Mouse (Mus musculus) midbrain, embryonic 13.5 days (tissue): ENCODE measurements around the gene 1700069L16Rik. TPM values are rescaled to one million over a fixed set of nuclear protein-coding genes. Genes with fewer than 3 reads are reported as not detected.

Experiments used
- ATAC-seq: fragments of 200-750 bp; cut with Nextera tagmentation; 2 replicates; pipeline ENCODE4 v1.8.0; 2017; ENCODE audit warnings: mild to moderate bottlenecking, moderate TSS enrichment, moderate library complexity
- H3K27ac ChIP-seq: fragments of 300-500 bp; sonication (generic); 2 replicates; pipeline ENCODE4 v1.5.1; 2015; ENCODE audit warnings: inconsistent platforms, mild to moderate bottlenecking, moderate library complexity
- H3K27me3 ChIP-seq: fragments of 300-500 bp; sonication (generic); 2 replicates; pipeline ENCODE4 v1.6.1; 2015; ENCODE audit warnings: mild to moderate bottlenecking, inconsistent platforms
- H3K36me3 ChIP-seq: fragments of 300-500 bp; sonication (generic); 2 replicates; pipeline ENCODE4 v1.6.1; 2015; ENCODE audit warnings: mild to moderate bottlenecking, inconsistent platforms
- H3K4me1 ChIP-seq: fragments of 300-500 bp; sonication (generic); replicated peaks from 2 replicates; pipeline ENCODE4 v1.6.1; 2015; ENCODE audit warnings: inconsistent platforms
- H3K4me2 ChIP-seq: fragments of 300-500 bp; sonication (generic); replicated peaks from 2 replicates; pipeline ENCODE4 v1.6.1; 2015; ENCODE audit warnings: moderate library complexity, mild to moderate bottlenecking, inconsistent platforms
- H3K4me3 ChIP-seq: fragments of 300-500 bp; sonication (generic); replicated peaks from 2 replicates; pipeline ENCODE4 v1.5.1; 2015; ENCODE audit warnings: mild to moderate bottlenecking, inconsistent platforms
- H3K9ac ChIP-seq: fragments of 300-500 bp; sonication (generic); replicated peaks from 2 replicates; pipeline ENCODE4 v1.6.1; 2015; ENCODE audit warnings: mild to moderate bottlenecking, inconsistent platforms
- H3K9me3 ChIP-seq: fragments of 300-500 bp; sonication (generic); 2 replicates; pipeline ENCODE4 v1.6.1; 2016; ENCODE audit warnings: mild to moderate bottlenecking, inconsistent platforms
- WGBS: fragments of 180-500 bp; shearing (Covaris S2); methylation state at CpG from one replicate; pipeline ENCODE4 v1.1.7; 2015; 5-methylcytosine and 5-hydroxymethylcytosine counted together
- polyA plus RNA-seq: library from polyadenylated mRNA; unstranded; fragments of >200 nt; fragmentation: Nextera tagmentation; extraction: Ambion mirVana; gene quantifications from 2 replicates; pipeline ENCODE4 v1.2.1, GENCODE M21; 2015

The 1700069L16Rik gene
- polyA plus RNA-seq, 1 experiment from 2014 or later = not detected

- H3K4me2 ChIP-seq = no peak overlapping the region
- H3K27ac ChIP-seq = no peak overlapping the region
- WGBS = 95% methylated on average over 9 of the region's 9 CpGs
- no peak for ATAC-seq
- H3K4me3 ChIP-seq = no peak overlapping the region
- H3K27me3 ChIP-seq = no peaks in the 10 kb centered on the region
- no peaks in the 10 kb centered on the region for H3K9me3 ChIP-seq
- no peak overlapping the region for H3K9ac ChIP-seq
- H3K4me1 ChIP-seq = no peaks in the 10 kb centered on the region
- peaks cover 97% of the 10 kb centered on the region for H3K36me3 ChIP-seq
These were observed 27.1 kb upstream of the 1700069L16Rik start for GRCm38 (mm10) chr5:113751521-113752157.

- ATAC-seq = no peak
These were observed 24.2 kb upstream of the 1700069L16Rik start for GRCm38 (mm10) chr5:113748556-113749331.

GRCm38 (mm10) chr5:113747629-113748028, 23.1 kb upstream of the 1700069L16Rik start:
- Histone ChIP-seq H3K4me2 (no peak overlapping the region), H3K27me3 (no peaks in the 10 kb centered on the region), H3K9ac (no peak overlapping the region), H3K27ac (no peak overlapping the region), H3K9me3 (no peaks in the 10 kb centered on the region), H3K4me1 (no peaks in the 10 kb centered on the region), H3K4me3 (no peak overlapping the region), H3K36me3 (peaks cover 98% of the 10 kb centered on the region)
- ATAC-seq = no peak
- WGBS = 95% methylated on average over 5 of the region's 5 CpGs

More at GRCm38 (mm10) chr5:113748556-113749331, 24.2 kb upstream of the 1700069L16Rik start:
- WGBS = 94% methylated on average over 13 of the region's 13 CpGs
- H3K9me3 ChIP-seq = no peaks in the 10 kb centered on the region
- H3K4me3 ChIP-seq = no peak overlapping the region
- H3K4me1 ChIP-seq = no peaks in the 10 kb centered on the region
- H3K27ac ChIP-seq = no peak overlapping the region
- no peaks in the 10 kb centered on the region for H3K27me3 ChIP-seq
- no peak overlapping the region for H3K9ac ChIP-seq
- H3K4me2 ChIP-seq = no peak overlapping the region
- peaks cover 98% of the 10 kb centered on the region for H3K36me3 ChIP-seq

- Histone ChIP-seq H3K9ac (peak overlapping the region; percentile 23; the same call in 1 of the 2 replicates), H3K4me2 (no peak overlapping the region), H3K4me3 (no peak overlapping the region), H3K9me3 (no peaks in the 10 kb centered on the region), H3K27ac (no peak overlapping the region), H3K36me3 (peaks cover 53% of the 10 kb centered on the region), H3K4me1 (peaks cover 24% of the 10 kb centered on the region), H3K27me3 (no peaks in the 10 kb centered on the region)
- no peak for ATAC-seq
- WGBS = 94% methylated on average over 11 of the region's 11 CpGs
These were observed 13.2 kb upstream of the 1700069L16Rik start for GRCm38 (mm10) chr5:113737607-113738237.

GRCm38 (mm10) chr5:113736522-113737164, 12.1 kb upstream of the 1700069L16Rik start:
- H3K27ac ChIP-seq = peak overlapping the region; percentile 97
- 41% methylated on average over 15 of the region's 15 CpGs for WGBS
- H3K4me1 ChIP-seq = peaks cover 24% of the 10 kb centered on the region
- peak overlapping the region; percentile 68 for H3K9ac ChIP-seq
- H3K9me3 ChIP-seq = no peaks in the 10 kb centered on the region
- ATAC-seq = no peak
- peak overlapping the region; percentile 84 for H3K4me2 ChIP-seq
- peak overlapping the region; percentile 61 for H3K4me3 ChIP-seq
- peaks cover 42% of the 10 kb centered on the region for H3K36me3 ChIP-seq
- no peaks in the 10 kb centered on the region for H3K27me3 ChIP-seq

- peak; percentile 30; the same call in 1 of the 2 replicates for ATAC-seq
- Histone ChIP-seq H3K4me2 (peak overlapping the region; percentile 84), H3K27me3 (no peaks in the 10 kb centered on the region), H3K36me3 (peaks cover 37% of the 10 kb centered on the region), H3K4me3 (peak overlapping the region; percentile 61), H3K27ac (peak overlapping the region; percentile 97), H3K9ac (peak overlapping the region; percentile 68), H3K4me1 (peaks cover 24% of the 10 kb centered on the region), H3K9me3 (no peaks in the 10 kb centered on the region)
- WGBS = 4% methylated on average over 10 of the region's 10 CpGs
These were observed 11.5 kb upstream of the 1700069L16Rik start for GRCm38 (mm10) chr5:113736113-113736502.

- WGBS = under 1% methylated on average over 43 of the region's 71 CpGs
- no peaks in the 10 kb centered on the region for H3K27me3 ChIP-seq
- H3K4me2 ChIP-seq = peak within 1 kb of the TSS; percentile 84
- H3K9ac ChIP-seq = peak within 1 kb of the TSS; percentile 68
- H3K36me3 ChIP-seq = peaks cover 31% of the 10 kb centered on the region
- peak; percentile 97 for ATAC-seq
- no peaks in the 10 kb centered on the region for H3K9me3 ChIP-seq
- H3K4me3 ChIP-seq = peak within 1 kb of the TSS; percentile 61
- peaks cover 29% of the 10 kb centered on the region for H3K4me1 ChIP-seq
- peak within 1 kb of the TSS; percentile 97 for H3K27ac ChIP-seq
These were observed 11.0 kb upstream of the 1700069L16Rik start, which contains the start of gene Ficd for GRCm38 (mm10) chr5:113735345-113736112. Ficd (plus strand) TSS chr5:113735803.

- Histone ChIP-seq H3K4me3 (peak overlapping the region; percentile 61), H3K27ac (peak overlapping the region; percentile 97), H3K4me1 (peaks cover 34% of the 10 kb centered on the region), H3K36me3 (peaks cover 26% of the 10 kb centered on the region), H3K9me3 (no peaks in the 10 kb centered on the region), H3K9ac (peak overlapping the region; percentile 66), H3K27me3 (no peaks in the 10 kb centered on the region), H3K4me2 (peak overlapping the region; percentile 52)
- peak; percentile 68 for ATAC-seq
- WGBS = 27% methylated on average over 7 of the region's 7 CpGs
These were observed 10.4 kb upstream of the 1700069L16Rik start for GRCm38 (mm10) chr5:113735023-113735344.

GRCm38 (mm10) chr5:113734376-113734775, 9.8 kb upstream of the 1700069L16Rik start:
- Histone ChIP-seq H3K27ac (peak overlapping the region; percentile 97; the same call in 1 of the 2 replicates), H3K4me1 (peaks cover 34% of the 10 kb centered on the region), H3K27me3 (no peaks in the 10 kb centered on the region), H3K36me3 (peaks cover 20% of the 10 kb centered on the region), H3K4me2 (no peak overlapping the region), H3K9me3 (no peaks in the 10 kb centered on the region), H3K9ac (no peak overlapping the region), H3K4me3 (no peak overlapping the region)
- WGBS = 66% methylated on average over 5 of the region's 5 CpGs
- no peak for ATAC-seq

GRCm38 (mm10) chr5:113732182-113732581, 7.6 kb upstream of the 1700069L16Rik start:
- WGBS = 41% methylated on average over 6 of the region's 6 CpGs

GRCm38 (mm10) chr5:113731174-113731573, 6.6 kb upstream of the 1700069L16Rik start:
- 0 out of 2 replicates have a peak overlapping the region, but pooled peaks have one; percentile 29 for H3K9ac ChIP-seq
- no peak overlapping the region for H3K4me3 ChIP-seq
- ATAC-seq = no peak
- no peak overlapping the region for H3K4me2 ChIP-seq
- WGBS = 90% methylated on average over 7 of the region's 7 CpGs
- H3K27me3 ChIP-seq = no peaks in the 10 kb centered on the region
- H3K27ac ChIP-seq = 0 out of 2 replicates have a peak overlapping the region, but pooled peaks have one; percentile 6
- no peaks in the 10 kb centered on the region for H3K36me3 ChIP-seq
- no peaks in the 10 kb centered on the region for H3K9me3 ChIP-seq
- H3K4me1 ChIP-seq = peaks cover 19% of the 10 kb centered on the region

More at GRCm38 (mm10) chr5:113732182-113732581, 7.6 kb upstream of the 1700069L16Rik start:
- H3K4me2 ChIP-seq = no peak overlapping the region
- peaks cover 30% of the 10 kb centered on the region for H3K4me1 ChIP-seq
- no peak for ATAC-seq
- H3K27me3 ChIP-seq = no peaks in the 10 kb centered on the region
- no peaks in the 10 kb centered on the region for H3K36me3 ChIP-seq
- H3K9ac ChIP-seq = no peak overlapping the region
- no peaks in the 10 kb centered on the region for H3K9me3 ChIP-seq
- no peak overlapping the region for H3K4me3 ChIP-seq
- no peak overlapping the region for H3K27ac ChIP-seq
